Mouse (Mus musculus): Measurements from ENCODE around the gene Cdh6. TPM values are rescaled to one million over a fixed set of nuclear protein-coding genes. Genes with fewer than 3 reads are reported as not detected.

Gene Cdh6
- not detected in 2 replicates for total RNA-seq (2014; fragmentation: Nextera tagmentation)
- not detected in 2 replicates for total RNA-seq (2017)

DNA sequence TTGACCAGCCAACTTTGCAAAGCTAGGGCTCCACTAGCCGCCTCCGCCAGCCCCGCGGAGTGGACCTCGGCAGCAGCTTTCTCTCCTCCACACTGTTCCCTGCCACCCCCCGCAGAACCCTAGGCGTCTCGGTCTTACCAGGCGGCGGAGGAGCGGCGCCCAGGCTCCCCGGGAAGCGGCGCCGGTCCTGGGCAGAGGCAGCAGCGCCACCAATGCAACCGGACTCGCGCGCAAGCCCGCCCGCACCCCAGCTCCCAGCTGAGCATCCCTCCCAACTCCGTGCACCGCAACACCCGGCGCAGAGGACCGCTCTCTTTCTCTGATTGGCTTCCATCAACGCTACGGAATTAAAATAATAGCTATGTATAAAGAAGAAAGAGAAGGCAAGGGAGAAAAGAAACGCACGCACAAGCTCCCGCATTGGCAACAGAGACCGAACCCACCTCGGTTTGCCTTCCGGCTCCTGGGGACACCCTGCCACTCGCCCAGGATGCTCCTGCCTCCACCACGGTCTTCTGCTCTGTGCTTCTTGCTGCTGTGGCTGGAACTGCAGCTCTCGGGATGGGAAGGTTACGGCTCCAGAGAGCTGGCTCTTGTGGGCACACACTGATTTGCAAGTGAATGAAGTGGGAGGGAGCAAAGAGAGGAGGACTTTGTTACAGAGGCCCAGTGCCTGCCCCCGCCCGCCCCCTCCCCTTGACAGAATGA, at the start of gene Cdh6:
Gene Cdh6, minus strand, starts transcription at position 605 of the 708 bp plus-strand sequence.
- ATAC-seq (replicated peaks; ENCODE audit: poor library complexity, severe bottlenecking) = 0 out of 2 replicates have a peak, but pooled peaks have one; percentile 27

GRCm38 (mm10) chr15:13219727-13220454, 46.4 kb upstream of the Cdh6 start:
- no peak for ATAC-seq (replicated peaks; ENCODE audit: poor library complexity, severe bottlenecking)

DNA sequence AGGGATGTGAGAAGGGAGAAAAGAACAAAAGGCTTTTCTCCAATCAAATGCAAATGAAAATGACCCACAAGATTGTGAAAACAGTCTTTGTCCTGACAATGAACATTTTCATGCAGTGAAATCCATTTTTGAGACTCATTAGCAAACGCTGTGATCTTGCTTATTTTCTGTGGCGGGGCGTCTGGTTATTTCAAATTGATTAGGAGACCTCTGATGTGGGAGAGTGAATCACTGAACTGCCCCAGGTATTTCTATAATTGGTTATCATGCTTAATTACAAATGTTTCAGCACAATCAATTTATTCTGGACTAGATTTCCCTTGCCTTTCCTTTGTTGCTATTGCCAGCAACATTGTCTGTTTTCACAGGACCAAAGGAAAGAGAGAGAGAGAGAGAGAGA, 44.3 kb upstream of the Cdh6 start:
- no peak for ATAC-seq (replicated peaks; ENCODE audit: poor library complexity, severe bottlenecking)

GRCm38 (mm10) chr15:13217161-13217560, 43.7 kb upstream of the Cdh6 start:
- ATAC-seq (replicated peaks; ENCODE audit: poor library complexity, severe bottlenecking) = no peak

- ATAC-seq (replicated peaks; ENCODE audit: poor library complexity, severe bottlenecking) = no peak
Measured at GRCm38 (mm10) chr15:13212956-13213355, 39.5 kb upstream of the Cdh6 start.

GRCm38 (mm10) chr15:13212027-13212685, 38.7 kb upstream of the Cdh6 start:
- ATAC-seq (replicated peaks; ENCODE audit: poor library complexity, severe bottlenecking) = no peak

DNA sequence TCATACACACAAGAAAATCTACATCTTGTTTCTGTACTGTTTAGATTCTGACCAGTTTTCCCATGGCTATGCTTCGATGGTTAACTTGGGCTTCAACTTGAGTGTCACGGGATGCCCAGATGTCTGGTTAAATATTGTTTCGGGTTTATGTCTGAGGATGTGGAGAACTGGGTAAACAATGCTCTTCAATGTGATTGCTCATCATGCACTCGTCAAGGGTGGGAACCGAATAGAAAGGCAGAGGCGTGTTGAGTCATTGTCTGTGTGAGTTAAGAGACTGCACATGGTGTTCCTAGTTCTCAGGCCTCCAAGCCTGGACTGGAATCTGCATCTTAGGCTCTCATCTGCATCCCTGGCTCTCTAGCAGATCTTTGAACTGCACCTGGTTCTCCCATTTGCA, 36.7 kb upstream of the Cdh6 start:
- no peak for ATAC-seq (replicated peaks; ENCODE audit: poor library complexity, severe bottlenecking)

- no peak for ATAC-seq (replicated peaks; ENCODE audit: poor library complexity, severe bottlenecking)
Measured at GRCm38 (mm10) chr15:13208716-13209115, 35.2 kb upstream of the Cdh6 start.

DNA sequence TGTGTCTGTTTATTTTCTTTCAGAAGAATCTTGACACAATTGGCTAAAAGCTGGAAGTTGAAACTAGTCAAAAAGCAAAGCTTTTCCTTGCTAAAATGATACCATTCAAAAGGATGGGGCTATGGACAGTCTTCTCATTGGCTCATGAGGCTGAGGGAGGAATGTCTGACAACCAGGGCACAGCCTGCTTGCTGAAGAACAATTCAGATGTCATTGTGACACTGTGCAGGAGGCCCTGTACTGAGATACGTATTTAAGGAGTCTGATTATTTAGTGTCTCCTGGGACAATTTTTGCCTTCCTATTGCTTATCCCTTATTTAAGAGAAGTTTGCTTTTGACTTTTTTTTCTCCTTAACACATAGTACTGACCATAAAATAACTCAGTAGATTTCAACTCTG, 22.8 kb upstream of the Cdh6 start:
- no peak for ATAC-seq (replicated peaks; ENCODE audit: poor library complexity, severe bottlenecking)

- no peak for ATAC-seq (replicated peaks; ENCODE audit: poor library complexity, severe bottlenecking)
Measured at GRCm38 (mm10) chr15:13194048-13194447, 20.6 kb upstream of the Cdh6 start.

GRCm38 (mm10) chr15:13193076-13193475, 19.6 kb upstream of the Cdh6 start:
- no peak for ATAC-seq (replicated peaks; ENCODE audit: poor library complexity, severe bottlenecking)

- no peak for ATAC-seq (replicated peaks; ENCODE audit: poor library complexity, severe bottlenecking)
Measured at GRCm38 (mm10) chr15:13183661-13184060, 10.2 kb upstream of the Cdh6 start.

DNA sequence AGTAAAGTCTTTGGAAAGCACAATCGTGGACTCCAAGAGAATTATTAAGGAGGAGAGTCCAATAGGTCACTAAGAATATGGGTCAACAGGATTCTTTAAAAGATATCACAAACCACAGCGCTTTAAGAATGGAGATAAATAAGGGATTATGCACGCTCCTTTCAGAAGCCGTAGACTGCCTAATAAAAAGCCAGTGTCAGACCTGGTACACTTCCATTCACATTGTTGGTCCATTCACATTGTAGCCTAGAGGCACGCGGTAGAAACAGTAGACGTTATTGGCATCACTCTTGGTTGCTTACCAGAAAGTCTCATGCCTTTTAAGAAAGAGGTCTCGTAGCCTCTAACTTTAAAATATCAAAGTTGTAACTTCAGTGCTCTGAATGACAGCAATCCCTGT, 8.0 kb upstream of the Cdh6 start:
- ATAC-seq (replicated peaks; ENCODE audit: poor library complexity, severe bottlenecking) = no peak

- no peak for ATAC-seq (replicated peaks; ENCODE audit: poor library complexity, severe bottlenecking)
Measured at GRCm38 (mm10) chr15:13181014-13181413, 7.5 kb upstream of the Cdh6 start.

- ATAC-seq (replicated peaks; ENCODE audit: poor library complexity, severe bottlenecking) = no peak
Measured at GRCm38 (mm10) chr15:13175978-13176377, 2.5 kb upstream of the Cdh6 start.

GRCm38 (mm10) chr15:13174618-13174980, 1.1 kb upstream of the Cdh6 start:
- no peak for ATAC-seq (replicated peaks; ENCODE audit: poor library complexity, severe bottlenecking)

- ATAC-seq (replicated peaks; ENCODE audit: poor library complexity, severe bottlenecking) = no peak
Measured at GRCm38 (mm10) chr15:13173840-13174617, 554 bp upstream of the Cdh6 start.

DNA sequence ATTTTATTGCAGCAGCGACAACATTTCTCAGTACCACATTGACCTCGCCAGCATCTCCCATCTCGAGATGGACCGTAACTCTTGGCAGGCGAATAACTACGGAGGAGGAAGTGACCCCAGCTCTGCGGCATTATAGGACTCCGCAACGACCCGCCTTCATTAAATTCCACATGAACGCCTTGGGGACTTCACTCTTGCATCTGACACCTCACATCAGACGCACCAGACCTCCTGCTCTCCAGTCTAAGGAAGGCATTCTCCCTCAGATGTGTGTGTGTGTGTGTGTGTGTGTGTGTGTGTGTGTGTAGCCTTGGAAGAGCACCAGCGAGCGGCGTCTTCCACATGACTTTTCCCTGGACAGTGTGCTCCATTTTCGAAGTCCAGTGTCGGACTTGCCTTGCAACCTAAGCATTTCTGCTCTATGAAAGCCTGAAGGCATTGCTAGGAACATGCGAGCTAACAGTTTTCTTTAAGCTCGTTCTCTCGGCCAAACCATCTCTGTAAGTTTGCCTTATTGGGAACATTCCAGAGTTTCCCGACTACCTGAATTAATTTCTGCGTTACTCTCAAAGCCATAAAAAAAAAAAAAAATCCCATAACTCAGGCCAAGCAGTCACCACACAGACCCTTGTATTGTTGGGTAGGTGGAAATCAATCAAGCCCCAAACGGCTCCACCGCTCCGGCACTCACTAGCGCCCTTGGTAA, 957 bp downstream of the Cdh6 start:
- ATAC-seq (replicated peaks; ENCODE audit: poor library complexity, severe bottlenecking) = 0 out of 2 replicates have a peak, but pooled peaks have one; percentile 40

DNA sequence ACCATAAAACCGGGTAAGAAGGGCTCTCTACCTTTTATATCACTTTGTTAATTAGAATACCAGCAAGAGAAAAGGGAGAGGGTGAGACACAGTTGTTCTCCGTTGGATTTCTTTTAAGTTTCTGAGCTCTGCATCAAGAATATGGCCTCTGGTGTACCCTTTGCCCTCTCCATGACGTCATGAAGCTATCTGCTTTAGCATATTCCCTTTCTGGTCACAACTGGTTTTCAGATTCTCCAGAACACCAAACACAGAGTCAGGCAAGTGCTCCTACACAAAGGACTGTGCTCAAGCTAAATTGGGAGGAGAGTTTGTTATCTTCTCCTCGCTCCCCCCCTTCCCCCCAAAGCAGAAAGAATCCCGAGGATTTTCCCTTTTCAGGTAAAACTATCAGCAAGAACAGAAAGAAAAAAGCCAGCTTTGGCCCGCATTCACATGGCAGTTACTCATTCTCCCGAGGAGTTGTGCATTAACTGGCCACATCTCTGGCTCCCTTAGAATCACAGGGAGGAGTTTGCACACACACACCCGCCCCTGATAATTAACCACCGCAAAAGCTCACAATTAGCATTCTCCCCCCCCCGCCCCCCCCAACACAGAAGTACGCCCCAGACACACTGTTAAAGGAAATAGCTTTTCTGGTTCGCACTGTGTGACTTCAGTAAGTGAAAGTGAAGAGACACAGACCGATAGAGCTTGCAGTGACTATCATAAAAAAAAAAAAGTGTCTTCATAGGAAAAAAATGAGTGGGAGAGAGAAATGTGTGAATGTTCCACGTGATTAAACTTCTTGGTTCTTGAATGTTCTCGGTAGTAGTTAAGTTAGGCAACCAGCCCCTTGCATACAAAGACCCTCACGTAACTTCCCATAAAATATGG, 1.8 kb downstream of the Cdh6 start:
- ATAC-seq (replicated peaks; ENCODE audit: poor library complexity, severe bottlenecking) = no peak

Measured in granulocyte monocyte progenitor cell, adult 5-6 weeks (primary cell).